Mouse (Mus musculus): ENCODE data around the gene Reps2. TPM values are rescaled to one million over a fixed set of nuclear protein-coding genes. Genes with fewer than 3 reads are reported as not detected.

Reps2 gene
- polyA plus RNA-seq, 1 experiment from 2014 or later = 0.50 TPM

DNA sequence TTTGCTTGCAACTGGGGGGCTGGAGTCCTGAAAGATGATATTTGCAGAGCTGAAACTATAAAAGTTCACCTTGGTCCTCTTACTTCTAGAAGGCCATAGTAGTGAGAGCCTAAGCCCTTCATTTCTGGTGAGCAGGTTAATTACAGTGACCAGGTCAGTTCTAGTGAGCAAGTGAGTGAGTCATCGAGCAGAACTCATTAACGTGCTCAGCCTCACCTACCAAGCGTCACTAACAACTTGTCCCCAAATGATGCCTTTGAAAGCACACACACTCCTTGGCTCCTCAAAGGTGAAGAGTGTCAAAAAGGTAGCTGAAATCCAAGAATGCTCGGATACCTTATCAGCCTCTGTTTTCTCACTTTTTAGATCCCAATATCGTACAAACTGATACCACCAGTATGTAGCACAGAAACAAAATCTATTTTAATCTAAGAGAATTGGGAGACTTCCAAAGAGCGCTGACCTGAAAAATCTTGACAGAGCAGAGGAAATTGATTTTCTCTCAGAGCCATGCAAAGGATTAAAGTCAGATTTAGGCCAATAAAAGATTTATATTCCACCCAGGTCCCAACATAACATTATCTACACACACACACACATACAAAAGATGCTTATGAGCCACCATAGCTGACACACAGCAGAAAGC, 53.2 kb downstream of the Reps2 start:
- no peak overlapping the region for H3K4me3 ChIP-seq (replicated peaks)
- no peaks in the 10 kb centered on the region for H3K4me1 ChIP-seq (replicated peaks)
- no peaks in the 10 kb centered on the region for H3K36me3 ChIP-seq
- no peaks in the 10 kb centered on the region for H3K9me3 ChIP-seq
- H3K27me3 ChIP-seq = peaks cover 9% of the 10 kb centered on the region; the same call in 1 of the 2 replicates
- WGBS = 82% methylated on average over 6 of the region's 6 CpGs
- H3K4me2 ChIP-seq = no peak overlapping the region
- no peak overlapping the region for H3K9ac ChIP-seq (replicated peaks)
- no peak overlapping the region for H3K27ac ChIP-seq
- no peak for ATAC-seq (ENCODE audit: insufficient number of reproducible peaks, insufficient read depth, low FRiP score, low TSS enrichment, low read depth)

DNA sequence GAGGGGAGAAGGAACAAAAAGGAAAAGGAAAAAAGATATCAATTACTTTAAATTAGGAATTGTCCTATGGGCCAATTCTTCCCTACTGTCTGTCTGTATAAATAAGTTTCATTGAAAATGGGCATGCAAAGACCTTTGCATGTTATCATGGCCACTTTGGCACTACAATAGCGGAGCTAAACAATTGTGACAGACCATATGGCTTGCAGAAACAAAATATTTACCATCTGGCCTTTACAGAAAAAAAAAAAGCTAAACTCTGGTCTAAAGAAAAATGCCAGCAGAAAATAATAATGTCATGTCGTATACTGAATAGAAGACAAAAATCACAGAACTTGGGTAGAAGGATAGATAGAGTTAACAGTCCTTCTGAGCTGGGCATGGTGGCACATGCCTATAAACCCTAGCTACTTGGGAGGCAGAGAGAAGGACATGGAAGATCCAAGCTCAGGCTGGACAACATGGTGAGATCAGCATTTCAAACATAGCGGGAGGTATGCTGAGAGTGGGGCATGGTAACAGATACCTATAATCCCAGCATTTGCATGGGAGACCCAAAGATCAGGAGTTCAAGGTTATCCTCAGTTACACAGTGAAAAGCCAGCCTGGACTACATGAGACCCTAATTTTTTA, 54.2 kb downstream of the Reps2 start:
- Histone ChIP-seq H3K4me1 (replicated peaks) (no peaks in the 10 kb centered on the region), H3K36me3 (no peaks in the 10 kb centered on the region), H3K9me3 (no peaks in the 10 kb centered on the region), H3K27ac (no peak overlapping the region), H3K4me3 (replicated peaks) (no peak overlapping the region), H3K27me3 (peaks cover 9% of the 10 kb centered on the region; the same call in 1 of the 2 replicates), H3K9ac (replicated peaks) (no peak overlapping the region), H3K4me2 (no peak overlapping the region)
- WGBS = 79% methylated on average over 3 of the region's 3 CpGs
- ATAC-seq (ENCODE audit: insufficient number of reproducible peaks, insufficient read depth, low FRiP score, low TSS enrichment, low read depth) = no peak

DNA sequence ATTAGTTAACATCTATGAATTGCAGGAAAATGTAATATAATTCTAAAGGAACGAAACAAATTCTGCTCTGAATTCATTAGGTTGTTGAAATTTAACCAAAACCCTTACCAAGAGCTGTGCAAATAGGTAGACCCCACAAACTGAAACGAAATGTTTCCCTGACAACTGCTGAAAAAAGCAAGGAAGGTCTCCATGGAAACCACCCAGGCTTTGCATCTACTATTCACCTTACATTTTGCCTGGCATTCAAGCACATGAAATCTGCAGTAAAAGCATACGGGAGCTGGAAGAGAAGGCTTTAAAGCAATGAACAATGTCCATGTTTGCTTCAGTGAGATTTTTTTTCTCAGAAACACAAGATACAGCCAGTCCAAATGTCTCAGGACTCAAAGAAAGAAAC, 59.1 kb downstream of the Reps2 start:
- Histone ChIP-seq H3K27me3 (peaks cover 15% of the 10 kb centered on the region), H3K36me3 (no peaks in the 10 kb centered on the region), H3K9ac (replicated peaks) (no peak overlapping the region), H3K27ac (no peak overlapping the region), H3K9me3 (no peaks in the 10 kb centered on the region), H3K4me1 (replicated peaks) (no peaks in the 10 kb centered on the region), H3K4me2 (no peak overlapping the region), H3K4me3 (replicated peaks) (no peak overlapping the region)
- ATAC-seq (ENCODE audit: insufficient number of reproducible peaks, insufficient read depth, low FRiP score, low TSS enrichment, low read depth) = no peak
- WGBS = 65% methylated on average over 3 of the region's 3 CpGs

DNA sequence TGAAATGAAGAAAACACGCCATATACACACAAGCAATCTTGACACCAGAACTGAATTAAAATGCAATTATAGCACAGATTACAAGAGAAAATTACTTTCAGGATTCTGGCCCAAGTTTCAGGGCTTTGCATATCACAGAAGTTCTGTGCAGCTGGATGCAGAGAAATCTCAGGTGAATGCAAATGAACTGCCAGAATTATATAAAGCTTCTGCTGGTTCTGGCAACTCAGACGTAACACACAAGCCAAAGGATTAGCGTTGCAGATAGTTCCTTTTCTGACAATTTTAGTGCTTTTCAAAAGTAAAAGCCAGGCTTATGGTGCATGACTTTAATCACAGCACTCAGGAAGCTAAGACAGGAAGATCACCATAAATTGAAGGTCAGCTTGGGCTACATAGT, 62.9 kb downstream of the Reps2 start:
- no peak overlapping the region for H3K4me2 ChIP-seq
- no peak overlapping the region for H3K27ac ChIP-seq
- 65% methylated on average over 3 of the region's 3 CpGs for WGBS
- H3K9me3 ChIP-seq = no peaks in the 10 kb centered on the region
- no peak overlapping the region for H3K4me3 ChIP-seq (replicated peaks)
- no peaks in the 10 kb centered on the region for H3K4me1 ChIP-seq (replicated peaks)
- no peak for ATAC-seq (ENCODE audit: insufficient number of reproducible peaks, insufficient read depth, low FRiP score, low TSS enrichment, low read depth)
- H3K9ac ChIP-seq (replicated peaks) = no peak overlapping the region
- H3K36me3 ChIP-seq = no peaks in the 10 kb centered on the region
- H3K27me3 ChIP-seq = peaks cover 27% of the 10 kb centered on the region

DNA sequence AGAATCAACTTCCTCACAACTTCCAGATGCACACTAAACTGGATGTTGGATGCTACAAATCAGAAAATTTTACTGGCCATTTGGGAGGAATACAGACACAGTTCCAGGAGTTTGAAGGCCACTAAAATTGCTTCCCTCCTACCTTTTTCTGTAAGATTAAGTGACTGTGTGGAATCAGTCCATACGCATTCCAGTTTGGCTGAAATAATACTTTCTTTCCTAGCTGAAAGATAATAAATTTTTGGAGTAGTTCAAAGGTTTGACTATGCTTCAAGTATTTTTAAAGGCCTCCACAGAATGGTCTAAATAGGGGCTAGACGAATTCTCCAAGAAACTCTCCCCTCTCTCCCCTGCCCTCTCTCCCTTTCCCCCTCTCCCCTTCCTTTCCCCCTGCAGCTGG, 75.0 kb downstream of the Reps2 start:
- Histone ChIP-seq H3K4me1 (replicated peaks) (no peaks in the 10 kb centered on the region), H3K9ac (replicated peaks) (no peak overlapping the region), H3K4me2 (no peak overlapping the region), H3K9me3 (no peaks in the 10 kb centered on the region), H3K36me3 (no peaks in the 10 kb centered on the region), H3K27ac (no peak overlapping the region), H3K27me3 (peaks cover 13% of the 10 kb centered on the region), H3K4me3 (replicated peaks) (no peak overlapping the region)
- ATAC-seq (ENCODE audit: insufficient number of reproducible peaks, insufficient read depth, low FRiP score, low TSS enrichment, low read depth) = no peak
- 63% methylated on average over 2 of the region's 2 CpGs for WGBS

DNA sequence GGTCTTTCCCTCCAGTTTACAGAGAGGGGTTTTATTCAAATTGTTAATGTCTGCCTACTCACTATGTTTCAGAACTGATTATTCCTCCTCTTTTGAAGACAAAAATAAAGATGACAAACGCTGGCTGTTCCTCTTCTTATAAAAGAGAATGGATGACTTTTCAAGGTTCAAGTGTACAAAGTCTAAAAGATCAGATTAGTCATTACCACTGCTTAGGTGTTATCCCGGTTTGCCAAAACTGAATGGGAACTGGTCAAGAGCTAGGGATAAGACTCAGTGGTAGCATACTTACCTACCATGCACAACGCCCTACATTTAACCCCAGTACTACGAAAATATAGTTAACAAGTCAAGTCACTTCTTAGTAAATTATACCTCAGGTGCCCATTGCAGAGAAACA, 77.9 kb downstream of the Reps2 start:
- H3K27ac ChIP-seq = no peak overlapping the region
- H3K4me2 ChIP-seq = no peak overlapping the region
- WGBS = 87% methylated on average over 4 of the region's 4 CpGs
- H3K27me3 ChIP-seq = peaks cover 26% of the 10 kb centered on the region
- H3K9me3 ChIP-seq = no peaks in the 10 kb centered on the region
- no peak overlapping the region for H3K4me3 ChIP-seq (replicated peaks)
- no peak overlapping the region for H3K9ac ChIP-seq (replicated peaks)
- ATAC-seq (ENCODE audit: insufficient number of reproducible peaks, insufficient read depth, low FRiP score, low TSS enrichment, low read depth) = no peak
- no peaks in the 10 kb centered on the region for H3K36me3 ChIP-seq
- H3K4me1 ChIP-seq (replicated peaks) = no peaks in the 10 kb centered on the region

DNA sequence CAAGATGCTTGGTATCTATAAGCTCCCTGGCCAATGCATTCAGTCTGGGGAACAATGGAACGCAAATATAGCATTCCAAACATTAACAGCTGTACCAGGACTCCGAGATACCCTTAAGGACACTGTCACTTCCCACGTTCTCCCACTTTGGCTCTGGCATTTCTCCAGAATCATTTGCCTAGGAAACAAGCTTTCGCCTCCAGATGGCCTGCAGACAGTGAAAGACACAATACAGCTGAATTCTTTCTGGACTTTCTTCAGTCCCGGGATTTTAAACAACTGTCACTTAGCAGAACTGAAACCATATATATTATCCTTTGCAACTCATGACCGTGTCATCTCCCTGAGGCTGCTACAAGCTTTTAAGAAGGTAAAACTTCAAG, 87.0 kb downstream of the Reps2 start:
- Histone ChIP-seq H3K9me3 (no peaks in the 10 kb centered on the region), H3K4me1 (replicated peaks) (no peaks in the 10 kb centered on the region), H3K9ac (replicated peaks) (no peak overlapping the region), H3K36me3 (no peaks in the 10 kb centered on the region), H3K27me3 (peaks cover 35% of the 10 kb centered on the region), H3K4me2 (no peak overlapping the region), H3K4me3 (replicated peaks) (no peak overlapping the region), H3K27ac (no peak overlapping the region)
- ATAC-seq (ENCODE audit: insufficient number of reproducible peaks, insufficient read depth, low FRiP score, low TSS enrichment, low read depth) = no peak
- WGBS = 76% methylated on average over 6 of the region's 6 CpGs

DNA sequence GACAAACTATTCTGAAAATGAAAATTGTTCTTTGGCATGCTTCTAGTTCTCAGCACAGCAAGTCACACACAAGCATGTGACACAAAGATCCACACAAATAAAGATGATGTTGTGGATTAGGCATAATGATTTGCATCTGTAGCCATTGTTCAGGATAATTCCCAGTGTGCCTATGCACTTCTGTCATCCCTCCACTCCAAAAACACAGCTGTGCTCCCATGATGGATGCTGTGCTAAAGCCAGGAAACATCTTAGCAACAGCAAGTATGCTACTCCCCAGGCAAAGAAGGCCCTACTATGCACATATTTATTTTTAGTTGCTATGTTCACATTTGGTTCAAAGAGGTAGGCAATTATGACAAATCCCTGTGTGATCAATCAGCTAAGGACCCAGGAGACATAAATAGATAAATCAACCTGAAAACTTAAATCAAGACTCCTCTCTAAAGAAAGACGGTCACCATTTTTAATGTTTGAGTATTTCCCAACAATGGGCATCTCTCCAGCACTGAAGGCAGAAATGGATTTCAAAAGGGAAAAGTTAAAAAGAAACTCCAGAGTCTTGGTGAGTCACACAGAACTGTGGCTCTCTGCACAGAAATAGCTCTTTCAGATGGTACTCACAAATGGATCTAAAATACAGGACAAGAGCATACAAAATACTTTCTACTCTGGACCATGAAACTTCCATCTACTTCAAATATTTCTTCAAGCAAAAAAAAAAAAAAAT, 87.6 kb downstream of the Reps2 start:
- H3K4me2 ChIP-seq = no peak overlapping the region
- no peak overlapping the region for H3K9ac ChIP-seq (replicated peaks)
- no peaks in the 10 kb centered on the region for H3K9me3 ChIP-seq
- peaks cover 35% of the 10 kb centered on the region for H3K27me3 ChIP-seq
- no peak overlapping the region for H3K27ac ChIP-seq
- H3K4me1 ChIP-seq (replicated peaks) = no peaks in the 10 kb centered on the region
- no peak for ATAC-seq (ENCODE audit: insufficient number of reproducible peaks, insufficient read depth, low FRiP score, low TSS enrichment, low read depth)
- H3K36me3 ChIP-seq = no peaks in the 10 kb centered on the region
- no peak overlapping the region for H3K4me3 ChIP-seq (replicated peaks)
- 94% methylated on average over 1 of the region's 1 CpGs for WGBS

DNA sequence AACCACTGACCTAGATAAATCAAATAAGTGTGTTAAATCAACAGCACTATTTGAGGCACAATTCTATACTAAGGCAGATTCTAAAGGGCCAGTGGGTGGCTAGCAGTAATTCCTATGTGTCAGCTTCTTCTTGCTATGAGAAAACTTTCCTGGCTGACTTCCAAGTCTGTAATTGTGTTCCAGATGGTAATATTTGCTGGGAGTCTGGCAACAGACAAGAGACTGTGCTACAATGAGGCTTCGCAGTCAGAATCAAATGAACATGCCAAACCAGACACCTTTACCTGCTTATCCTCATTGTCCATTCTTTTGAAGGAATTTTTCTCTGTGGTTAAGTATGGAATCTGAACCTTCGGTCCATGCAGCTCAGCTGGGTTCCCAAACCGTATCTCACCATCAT, 88.9 kb downstream of the Reps2 start:
- H3K4me1 ChIP-seq (replicated peaks) = no peaks in the 10 kb centered on the region
- H3K4me2 ChIP-seq = no peak overlapping the region
- no peak overlapping the region for H3K27ac ChIP-seq
- 72% methylated on average over 3 of the region's 3 CpGs for WGBS
- peaks cover 40% of the 10 kb centered on the region for H3K27me3 ChIP-seq
- no peaks in the 10 kb centered on the region for H3K9me3 ChIP-seq
- no peak overlapping the region for H3K9ac ChIP-seq (replicated peaks)
- H3K36me3 ChIP-seq = no peaks in the 10 kb centered on the region
- ATAC-seq (ENCODE audit: insufficient number of reproducible peaks, insufficient read depth, low FRiP score, low TSS enrichment, low read depth) = no peak
- H3K4me3 ChIP-seq (replicated peaks) = no peak overlapping the region

DNA sequence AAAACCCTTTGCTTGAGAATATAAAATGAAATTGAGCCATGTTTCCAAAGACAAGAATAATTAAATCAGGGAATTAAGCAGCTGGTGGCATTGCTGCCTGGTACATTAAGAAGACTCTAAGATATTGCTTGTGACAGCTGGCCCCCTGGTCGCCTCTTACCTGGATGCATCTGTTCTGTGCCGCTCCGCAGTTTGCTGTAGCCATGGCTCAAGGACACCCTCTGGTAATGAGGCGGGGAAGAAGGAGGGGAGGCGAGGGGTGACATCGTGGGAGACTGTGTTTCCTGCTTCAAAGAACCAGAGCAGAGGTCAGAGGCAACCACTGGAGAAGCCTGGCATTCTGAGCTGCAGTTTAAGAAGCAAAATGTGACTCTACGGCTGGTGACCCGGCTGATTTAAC, 91.1 kb downstream of the Reps2 start:
- Histone ChIP-seq H3K36me3 (no peaks in the 10 kb centered on the region), H3K4me2 (no peak overlapping the region), H3K9me3 (no peaks in the 10 kb centered on the region), H3K9ac (replicated peaks) (no peak overlapping the region), H3K27ac (no peak overlapping the region), H3K4me3 (replicated peaks) (no peak overlapping the region), H3K4me1 (replicated peaks) (no peaks in the 10 kb centered on the region), H3K27me3 (peaks cover 35% of the 10 kb centered on the region)
- no peak for ATAC-seq (ENCODE audit: insufficient number of reproducible peaks, insufficient read depth, low FRiP score, low TSS enrichment, low read depth)
- 43% methylated on average over 8 of the region's 8 CpGs for WGBS

DNA sequence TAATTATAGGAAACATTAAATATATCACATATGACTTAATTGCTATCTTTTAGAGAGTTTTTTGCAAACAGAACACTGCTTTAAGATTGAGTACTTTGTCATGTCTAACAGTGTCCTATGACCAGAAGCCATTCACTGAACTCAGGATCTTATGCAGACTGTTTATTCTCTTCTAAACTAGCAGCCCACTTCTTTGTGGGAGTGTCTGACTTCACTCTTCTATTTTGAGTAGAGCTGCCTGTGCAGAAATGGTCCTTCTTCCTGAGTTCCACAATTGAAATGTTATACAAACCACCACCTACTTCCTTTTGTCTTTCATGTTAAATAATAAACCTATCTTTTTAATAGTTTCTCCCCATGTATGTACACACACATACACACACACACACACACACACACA, 98.4 kb downstream of the Reps2 start:
- no peak overlapping the region for H3K4me3 ChIP-seq (replicated peaks)
- no peaks in the 10 kb centered on the region for H3K9me3 ChIP-seq
- H3K36me3 ChIP-seq = no peaks in the 10 kb centered on the region
- H3K4me1 ChIP-seq (replicated peaks) = no peaks in the 10 kb centered on the region
- no peak overlapping the region for H3K9ac ChIP-seq (replicated peaks)
- H3K27ac ChIP-seq = no peak overlapping the region
- ATAC-seq (ENCODE audit: insufficient number of reproducible peaks, insufficient read depth, low FRiP score, low TSS enrichment, low read depth) = no peak
- H3K4me2 ChIP-seq = no peak overlapping the region
- peaks cover 20% of the 10 kb centered on the region for H3K27me3 ChIP-seq
